Mouse (Mus musculus): ENCODE measurements around the gene Serpina1b. TPM values are rescaled to one million over a fixed set of nuclear protein-coding genes. Genes with fewer than 3 reads are reported as not detected.
"Not testable (repeated sequence)": the region's sequence is repeated elsewhere in the genome, so short reads cannot be mapped to it uniquely, and the experiment has no call there.

Gene Serpina1b
- polyA plus RNA-seq, 1 experiment = not detected

- Histone ChIP-seq H3K4me1 (ENCODE audit: control insufficient read depth, insufficient read depth, low read length) (peaks cover 5% of the 10 kb centered on the region; the same call in 1 of the 2 replicates), H3K27ac (ENCODE audit: insufficient read depth, low read length) (no peak overlapping the region), H3K4me3 (ENCODE audit: insufficient read depth, low read length) (no peak overlapping the region)
- no peak for TF ChIP-seq POLR2A (IDR thresholded peaks at IDR 0.05; ENCODE audit: low read depth, low read length)
- no peak for TF ChIP-seq CTCF (IDR thresholded peaks at IDR 0.05; ENCODE audit: borderline replicate concordance, insufficient read depth, low read length)
These were observed 144.1 kb downstream of the Serpina1b start for GRCm38 (mm10) chr12:103686050-103686449.

DNA sequence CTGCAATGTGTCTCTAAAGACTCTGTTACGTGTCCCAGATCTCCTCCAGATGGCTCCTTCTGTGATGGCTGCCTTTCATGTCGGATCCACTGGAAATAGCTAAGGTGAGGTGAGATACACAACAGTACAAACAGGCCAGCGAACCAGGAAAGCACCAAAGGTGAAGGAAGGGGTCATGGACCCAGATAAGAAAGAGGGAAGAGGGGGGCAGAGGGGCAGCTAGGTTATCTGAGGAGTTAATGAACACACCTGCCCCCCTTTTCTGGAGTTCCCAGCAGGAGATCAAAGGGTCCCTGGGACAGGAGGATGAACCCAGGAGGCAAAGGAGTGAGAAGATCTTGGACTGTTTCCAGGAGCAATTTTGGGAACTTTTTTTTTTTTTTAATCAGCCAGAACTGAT lies 144.8 kb downstream of the Serpina1b start:
- TF ChIP-seq CTCF (IDR thresholded peaks at IDR 0.05; ENCODE audit: borderline replicate concordance, insufficient read depth, low read length) (no peak), POLR2A (IDR thresholded peaks at IDR 0.05; ENCODE audit: low read depth, low read length) (no peak)
- no peak overlapping the region for H3K27ac ChIP-seq (ENCODE audit: insufficient read depth, low read length)

GRCm38 (mm10) chr12:103683775-103684174 lies 146.4 kb downstream of the Serpina1b start:
- no peak for TF ChIP-seq CTCF (IDR thresholded peaks at IDR 0.05; ENCODE audit: borderline replicate concordance, insufficient read depth, low read length)
- TF ChIP-seq POLR2A (IDR thresholded peaks at IDR 0.05; ENCODE audit: low read depth, low read length) = no peak
- Histone ChIP-seq H3K4me1 (ENCODE audit: control insufficient read depth, insufficient read depth, low read length) (peaks cover 5% of the 10 kb centered on the region; the same call in 1 of the 2 replicates), H3K27ac (ENCODE audit: insufficient read depth, low read length) (peak overlapping the region; percentile 86), H3K4me3 (ENCODE audit: insufficient read depth, low read length) (no peak overlapping the region)

More for the DNA sequence above, 144.8 kb downstream of the Serpina1b start:
- no peak overlapping the region for H3K4me3 ChIP-seq (ENCODE audit: insufficient read depth, low read length)
- H3K4me1 ChIP-seq (ENCODE audit: control insufficient read depth, insufficient read depth, low read length) = peaks cover 5% of the 10 kb centered on the region; the same call in 1 of the 2 replicates

DNA sequence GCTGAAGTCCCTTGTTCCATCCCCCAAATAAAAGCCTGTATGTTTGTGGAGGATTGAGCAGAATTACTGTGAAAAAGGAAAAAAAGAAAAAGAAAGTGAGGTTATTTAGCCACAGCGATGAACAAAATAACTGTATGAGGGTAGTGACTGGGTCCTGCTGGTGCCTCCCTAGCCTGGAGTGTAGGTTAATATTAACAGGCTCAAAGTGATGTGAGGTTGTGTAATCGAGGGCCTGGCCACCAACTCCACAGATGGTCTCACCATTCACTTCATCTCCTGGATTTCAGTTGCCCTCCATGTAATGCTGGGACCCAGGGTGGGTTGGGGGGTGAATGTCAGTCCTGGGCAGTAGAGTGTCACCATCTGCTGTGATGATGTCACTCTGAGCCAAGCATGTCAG lies 148.4 kb downstream of the Serpina1b start:
- Histone ChIP-seq H3K27ac (ENCODE audit: insufficient read depth, low read length) (no peak overlapping the region), H3K4me3 (ENCODE audit: insufficient read depth, low read length) (no peak overlapping the region), H3K4me1 (ENCODE audit: control insufficient read depth, insufficient read depth, low read length) (peaks cover 5% of the 10 kb centered on the region; the same call in 1 of the 2 replicates)
- TF ChIP-seq POLR2A (IDR thresholded peaks at IDR 0.05; ENCODE audit: low read depth, low read length) = no peak
- no peak for TF ChIP-seq CTCF (IDR thresholded peaks at IDR 0.05; ENCODE audit: borderline replicate concordance, insufficient read depth, low read length)

DNA sequence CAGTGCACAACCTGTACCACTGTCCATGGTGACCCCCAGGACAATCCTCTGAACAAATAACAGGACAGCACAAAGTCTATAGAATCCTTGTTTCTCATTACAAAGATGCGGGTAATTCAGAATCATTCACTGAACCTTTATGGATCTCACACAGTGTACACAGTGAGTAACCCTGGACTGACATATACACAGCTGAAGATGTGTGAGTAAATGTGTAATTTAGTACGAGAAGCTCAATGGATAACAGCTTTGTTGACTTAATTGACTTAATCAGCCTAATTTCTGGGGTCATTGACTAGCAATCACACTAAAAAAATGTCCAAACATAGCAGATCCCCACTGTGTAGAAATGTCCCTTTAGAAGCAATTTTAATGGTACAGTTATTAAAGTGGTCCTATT lies 149.0 kb downstream of the Serpina1b start:
- Histone ChIP-seq H3K27ac (ENCODE audit: insufficient read depth, low read length) (no peak overlapping the region), H3K4me1 (ENCODE audit: control insufficient read depth, insufficient read depth, low read length) (peaks cover 5% of the 10 kb centered on the region; the same call in 1 of the 2 replicates), H3K4me3 (ENCODE audit: insufficient read depth, low read length) (no peak overlapping the region)
- TF ChIP-seq POLR2A (IDR thresholded peaks at IDR 0.05; ENCODE audit: low read depth, low read length) (no peak), CTCF (IDR thresholded peaks at IDR 0.05; ENCODE audit: borderline replicate concordance, insufficient read depth, low read length) (no peak)

DNA sequence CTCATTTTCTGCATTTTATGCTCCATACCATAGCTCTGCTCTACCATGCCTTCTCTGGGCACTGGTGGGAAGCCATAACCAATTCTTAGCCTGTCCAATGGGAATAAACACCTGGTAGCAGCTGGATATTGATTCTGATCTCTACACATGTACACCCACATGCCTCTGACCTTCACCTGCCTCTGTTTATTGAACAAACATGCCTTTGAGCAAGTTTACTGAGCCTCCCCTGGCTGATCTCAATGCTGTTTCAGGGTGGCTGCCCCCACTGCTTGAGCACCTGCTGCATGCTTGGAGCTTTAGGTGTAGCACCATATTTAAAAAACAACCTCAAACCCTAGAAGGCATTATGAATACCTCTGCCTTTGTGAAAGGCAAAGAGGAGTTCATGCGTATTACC lies 150.3 kb downstream of the Serpina1b start:
- not testable (repeated sequence) for H3K4me3 ChIP-seq (ENCODE audit: insufficient read depth, low read length); H3K4me1 ChIP-seq (ENCODE audit: control insufficient read depth, insufficient read depth, low read length)

More for the DNA sequence above, 150.3 kb downstream of the Serpina1b start:
- H3K27ac ChIP-seq (ENCODE audit: insufficient read depth, low read length) = not testable (repeated sequence)

Other genes with a start within 250 kb of the Serpina1b start
- gene Serpina10, start 198.9 kb downstream of the Serpina1b start, polyA plus RNA-seq (2011; ENCODE audit: insufficient read length, low read depth, missing spikeins) = not detected in 2 replicates
- 0.54 TPM in 1 of 2 replicates, not detected in the other for gene Serpina6, start 173.2 kb downstream of the Serpina1b start, polyA plus RNA-seq (2011; ENCODE audit: insufficient read length, low read depth, missing spikeins)
- gene Serpina16, start 154.2 kb downstream of the Serpina1b start, polyA plus RNA-seq (2011; ENCODE audit: insufficient read length, low read depth, missing spikeins) = not detected in 2 replicates
- not detected in 2 replicates for gene Serpina1f, start 134.8 kb downstream of the Serpina1b start, polyA plus RNA-seq (2011; ENCODE audit: insufficient read length, low read depth, missing spikeins)
- gene Serpina1d, start 56.8 kb downstream of the Serpina1b start, polyA plus RNA-seq (2011; ENCODE audit: insufficient read length, low read depth, missing spikeins) = not detected in 2 replicates
- gene Serpina1a, start 33.2 kb upstream of the Serpina1b start, polyA plus RNA-seq (2011; ENCODE audit: insufficient read length, low read depth, missing spikeins) = not detected in 2 replicates
- gene Serpina1c, start 74.5 kb upstream of the Serpina1b start, polyA plus RNA-seq (2011; ENCODE audit: insufficient read length, low read depth, missing spikeins) = not detected in 2 replicates
- not detected in 2 replicates for gene Serpina1e, start 128.6 kb upstream of the Serpina1b start, polyA plus RNA-seq (2011; ENCODE audit: insufficient read length, low read depth, missing spikeins)
- gene Serpina11, start 159.6 kb upstream of the Serpina1b start, polyA plus RNA-seq (2011; ENCODE audit: insufficient read length, low read depth, missing spikeins) = not detected in 2 replicates
- gene Serpina9, start 183.4 kb upstream of the Serpina1b start, polyA plus RNA-seq (2011; ENCODE audit: insufficient read length, low read depth, missing spikeins) = not detected in 2 replicates
- gene Serpina12, start 214.1 kb upstream of the Serpina1b start, polyA plus RNA-seq (2011; ENCODE audit: insufficient read length, low read depth, missing spikeins) = not detected in 2 replicates

Data from embryonic fibroblast, embryonic 13.5 days (primary cell).